Mouse (Mus musculus) liver, embryonic 14.5 days (tissue): ENCODE measurements at regions not wholly inside any gene's neighbourhood (a gene's known extent, or its start where the extent isn't known, plus 50 kb on each side); places are given as distances from the start of the nearest gene placed in this dataset.

Experiments
- CTCF ChIP-seq: IDR thresholded peaks from 2 replicates; pipeline ENCODE4 v1.5.1; 2016; ENCODE audit warnings: antibody characterized with exemption, low read depth, control low read depth
- EP300 ChIP-seq: IDR thresholded peaks from 2 replicates; pipeline ENCODE4 v1.6.1; 2016; ENCODE audit warnings: antibody characterized with exemption, low read depth

- TF ChIP-seq CTCF: no peak
- no peak for TF ChIP-seq EP300
These were observed 147.5 kb upstream of the Dusp10 start for GRCm38 (mm10) chr1:183865586-183865985.
